19 mouse cellular contexts compared by ENCODE assay signal in genomic region chr2:161858361-161858760, GRCm38 (mm10).
DNase-seq lines count a peak whose midpoint lies in the region; TF ChIP-seq lines count a peak whose summit lies in the region.
"Had no signal": no experiment of that assay in that cellular context is flagged by ENCODE, and none has a peak within 500 bp of the region (broad histone marks: within the 10 kb centered on the region; RNA-seq: fewer than 3 reads in every experiment).

No protein-coding gene starts in this region.

- TF ChIP-seq CTCF in left cerebral cortex, adult 2 months (IDR thresholded peaks at IDR 0.05) = no peak

- peak overlapping the region; percentile 49 for H3K27ac ChIP-seq in left cerebral cortex, adult 2 months
- H3K27ac ChIP-seq: embryonic facial prominence, embryonic 13.5 days; forebrain, embryonic 13.5 days; heart, embryonic 10.5 days; hindbrain, embryonic 13.5 days; intestine, embryonic 15.5 days had no signal

- peak; percentile 11 for DNase-seq in cerebellum, adult 8-10 months
- DNase-seq in cerebellum, adult 11-12 months = no peak
- DNase-seq in left cerebral cortex, adult 2 months (ENCODE audit: extremely low spot score in 1 of 2, low spot score in 2 of 2) = no peak
- no peak for DNase-seq in left cerebral cortex, postnatal 14 days (ENCODE audit: low spot score in 2 of 2)
- DNase-seq in cerebellum, adult 9-10 months = peak; percentile 68
- peak; percentile 24 for DNase-seq in telencephalon, adult 2 months (ENCODE audit: low read depth, low spot score)
- DNase-seq in urinary bladder, adult 18-20 months (ENCODE audit: low spot score in 2 of 2) = no peak
- DNase-seq: adrenal gland, adult 2 months; adrenal gland, postnatal 25 days; gastrocnemius, postnatal 10 days; heart, adult 18-20 months; heart, postnatal 10 days; heart, postnatal 4 days; kidney, adult 18-20 months had no signal

- no peak overlapping the region for H3K4me3 ChIP-seq in left cerebral cortex, adult 2 months
- H3K4me3 ChIP-seq: embryonic facial prominence, embryonic 13.5 days; forebrain, embryonic 13.5 days; heart, embryonic 10.5 days; hindbrain, embryonic 13.5 days; intestine, embryonic 15.5 days had no signal

- intact Hi-C loops in left cerebral cortex, adult 2 months (cut with DNase I) = loop anchor here (2.0 kb wide), 2 partner anchors 58 to 224 kb away; no protein-coding TSS in a partner anchor
- intact Hi-C loops in left cerebral cortex, postnatal 14 days (cut with DNase I) = no loop called here

Comparison
In these comparisons a context has a peak if more than half of its experiments do, and no peak if none do; other contexts are left out.
1. DNase-seq: peak in cerebellum, adult 8-10 months (single experiment), cerebellum, adult 9-10 months (single experiment) and telencephalon, adult 2 months (single experiment); none in cerebellum, adult 11-12 months (single experiment), left cerebral cortex, adult 2 months (0 of 2), left cerebral cortex, postnatal 14 days (0 of 2) and urinary bladder, adult 18-20 months (0 of 2).